Mouse (Mus musculus): Measurements from ENCODE around the gene Adamtsl5.

Gene Adamtsl5

GRCm38 (mm10) chr10:80321014-80321669 lies 27.1 kb downstream of the Adamtsl5 start:
- DNase-seq (ENCODE audit: inconsistent ontology term) = no peak

GRCm38 (mm10) chr10:80320340-80320760 lies 27.9 kb downstream of the Adamtsl5 start, which contains the start of gene 2310011J03Rik:
TSS of gene 2310011J03Rik (minus strand) at chr10:80320537.
- DNase-seq (ENCODE audit: inconsistent ontology term) = peak; percentile 89

- no peak for DNase-seq (ENCODE audit: inconsistent ontology term)
Measured at GRCm38 (mm10) chr10:80317011-80317410, 31.2 kb downstream of the Adamtsl5 start.

- DNase-seq (ENCODE audit: inconsistent ontology term) = peak; percentile 46
Measured at GRCm38 (mm10) chr10:80316359-80316781, 31.8 kb downstream of the Adamtsl5 start.

GRCm38 (mm10) chr10:80315315-80315714 lies 32.9 kb downstream of the Adamtsl5 start:
- DNase-seq (ENCODE audit: inconsistent ontology term) = no peak

- no peak for DNase-seq (ENCODE audit: inconsistent ontology term)
Measured at GRCm38 (mm10) chr10:80314494-80315001, 33.7 kb downstream of the Adamtsl5 start.

- DNase-seq (ENCODE audit: inconsistent ontology term) = no peak
Measured at GRCm38 (mm10) chr10:80313627-80314201, 34.5 kb downstream of the Adamtsl5 start.

- no peak for DNase-seq (ENCODE audit: inconsistent ontology term)
Measured at GRCm38 (mm10) chr10:80312586-80313504, 35.4 kb downstream of the Adamtsl5 start.

- no peak for DNase-seq (ENCODE audit: inconsistent ontology term)
Measured at GRCm38 (mm10) chr10:80311560-80311959, 36.7 kb downstream of the Adamtsl5 start.

- DNase-seq (ENCODE audit: inconsistent ontology term) = no peak
Measured at GRCm38 (mm10) chr10:80304862-80305261, 43.4 kb downstream of the Adamtsl5 start.

GRCm38 (mm10) chr10:80304458-80304857 lies 43.8 kb downstream of the Adamtsl5 start:
- no peak for DNase-seq (ENCODE audit: inconsistent ontology term)

GRCm38 (mm10) chr10:80302471-80302881 lies 45.7 kb downstream of the Adamtsl5 start:
- peak; percentile 94 for DNase-seq (ENCODE audit: inconsistent ontology term)

- no peak for DNase-seq (ENCODE audit: inconsistent ontology term)
Measured at GRCm38 (mm10) chr10:80302082-80302355, 46.2 kb downstream of the Adamtsl5 start.

- no peak for DNase-seq (ENCODE audit: inconsistent ontology term)
Measured at GRCm38 (mm10) chr10:80301256-80302081, 46.7 kb downstream of the Adamtsl5 start.

- DNase-seq (ENCODE audit: inconsistent ontology term) = no peak
Measured at GRCm38 (mm10) chr10:80300672-80301181, 47.5 kb downstream of the Adamtsl5 start.

GRCm38 (mm10) chr10:80299824-80300223 lies 48.4 kb downstream of the Adamtsl5 start:
- no peak for DNase-seq (ENCODE audit: inconsistent ontology term)

GRCm38 (mm10) chr10:80299301-80299700 lies 48.9 kb downstream of the Adamtsl5 start:
- DNase-seq (ENCODE audit: inconsistent ontology term) = no peak

GRCm38 (mm10) chr10:80298571-80299281 lies 49.5 kb downstream of the Adamtsl5 start:
- peak; percentile 83 for DNase-seq (ENCODE audit: inconsistent ontology term)

- DNase-seq (ENCODE audit: inconsistent ontology term) = no peak
Measured at GRCm38 (mm10) chr10:80297526-80298133, 50.6 kb downstream of the Adamtsl5 start.

GRCm38 (mm10) chr10:80296824-80297223 lies 51.4 kb downstream of the Adamtsl5 start:
- no peak for DNase-seq (ENCODE audit: inconsistent ontology term)

Data from Muller cell, postnatal 12 days (primary cell).